Mouse (Mus musculus) E14TG2a.4 (cell line): ENCODE measurements at regions not wholly inside any gene's neighbourhood (a gene's known extent, or its start where the extent isn't known, plus 50 kb on each side); places are given as distances from the start of the nearest gene placed in this dataset.

Experiments used
- H3K27me3 ChIP-seq: 2 replicates; pipeline ENCODE4 v1.6.1; 2014; ENCODE audit warnings: low read length, control low read depth; ENCODE audit not compliant: insufficient read depth
- H3K36me3 ChIP-seq: 2 replicates; pipeline ENCODE4 v1.6.1; 2014; ENCODE audit warnings: low read length, control low read depth; ENCODE audit not compliant: insufficient read depth
- H3K4me1 ChIP-seq: replicated peaks from 2 replicates; pipeline ENCODE4 v1.6.1; 2014; ENCODE audit warnings: low read depth, low read length, control low read depth
- H3K4me3 ChIP-seq: replicated peaks from 2 replicates; pipeline ENCODE4 v1.5.1; 2014; ENCODE audit warnings: mild to moderate bottlenecking, low read length
- H3K9me3 ChIP-seq: 2 replicates; pipeline ENCODE4 v1.6.1; 2014; ENCODE audit warnings: low read length, control low read depth
- CTCF ChIP-seq: conservative IDR thresholded peaks from 2 replicates; pipeline ENCODE4 v1.5.1; 2014; ENCODE audit warnings: low read length
- NANOG ChIP-seq: IDR thresholded peaks from 2 replicates; pipeline ENCODE4 v1.6.1; 2014; ENCODE audit warnings: borderline replicate concordance, low read length, mixed read lengths
- POU5F1 ChIP-seq: IDR thresholded peaks from 2 replicates; pipeline ENCODE4 v1.6.1; 2014; ENCODE audit warnings: low read length, borderline replicate concordance

DNA sequence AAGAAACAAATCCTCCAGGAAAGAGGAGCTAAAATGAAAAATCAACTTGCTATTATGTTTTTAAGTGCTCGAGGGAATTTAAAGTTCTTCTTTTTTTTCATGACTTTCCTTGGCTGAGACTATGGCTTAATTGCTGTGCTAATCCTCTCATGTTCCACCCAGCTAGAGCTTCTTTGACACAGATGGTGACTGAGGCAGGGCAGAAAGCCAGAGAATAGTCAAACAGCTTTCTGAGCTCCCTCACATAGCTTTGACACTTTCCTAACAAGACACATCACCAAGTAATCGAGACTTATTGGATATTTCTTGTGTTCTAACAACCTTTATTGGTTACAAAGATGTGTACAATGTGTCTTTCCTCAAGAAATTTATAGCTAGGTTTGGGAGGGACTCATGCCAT lies 1033.0 kb downstream of the Gsdmc2 start:
- Histone ChIP-seq H3K4me3 (no peak overlapping the region), H3K4me1 (no peaks in the 10 kb centered on the region), H3K9me3 (no peaks in the 10 kb centered on the region), H3K27me3 (no peaks in the 10 kb centered on the region), H3K36me3 (no peaks in the 10 kb centered on the region)
- TF ChIP-seq POU5F1: no peak
- no peak for TF ChIP-seq NANOG
- TF ChIP-seq CTCF: no peak

DNA sequence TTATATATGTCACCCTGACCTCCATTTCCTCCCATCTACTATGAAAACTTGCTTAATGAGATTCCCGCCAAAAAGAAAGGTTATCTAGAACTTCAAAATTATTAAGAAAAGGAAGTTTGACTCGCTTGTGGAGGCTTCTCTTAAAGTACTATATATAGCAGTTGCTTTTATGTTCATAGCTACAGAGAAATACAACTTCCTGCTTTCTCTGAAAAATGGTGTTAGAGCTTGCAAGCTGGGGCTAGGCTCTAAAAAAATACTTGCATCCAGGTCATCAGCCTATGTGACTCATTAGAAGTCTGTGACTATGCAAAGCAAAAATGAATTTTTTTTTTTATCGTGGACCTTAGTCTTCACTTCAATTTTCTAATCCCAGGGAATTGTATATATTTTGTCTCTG lies 1035.7 kb downstream of the Gsdmc2 start:
- no peaks in the 10 kb centered on the region for H3K4me1 ChIP-seq
- no peak overlapping the region for H3K4me3 ChIP-seq
- no peak for TF ChIP-seq NANOG
- no peak for TF ChIP-seq POU5F1
- TF ChIP-seq CTCF: no peak
- H3K9me3 ChIP-seq: no peaks in the 10 kb centered on the region
- no peaks in the 10 kb centered on the region for H3K27me3 ChIP-seq
- H3K36me3 ChIP-seq: no peaks in the 10 kb centered on the region

DNA sequence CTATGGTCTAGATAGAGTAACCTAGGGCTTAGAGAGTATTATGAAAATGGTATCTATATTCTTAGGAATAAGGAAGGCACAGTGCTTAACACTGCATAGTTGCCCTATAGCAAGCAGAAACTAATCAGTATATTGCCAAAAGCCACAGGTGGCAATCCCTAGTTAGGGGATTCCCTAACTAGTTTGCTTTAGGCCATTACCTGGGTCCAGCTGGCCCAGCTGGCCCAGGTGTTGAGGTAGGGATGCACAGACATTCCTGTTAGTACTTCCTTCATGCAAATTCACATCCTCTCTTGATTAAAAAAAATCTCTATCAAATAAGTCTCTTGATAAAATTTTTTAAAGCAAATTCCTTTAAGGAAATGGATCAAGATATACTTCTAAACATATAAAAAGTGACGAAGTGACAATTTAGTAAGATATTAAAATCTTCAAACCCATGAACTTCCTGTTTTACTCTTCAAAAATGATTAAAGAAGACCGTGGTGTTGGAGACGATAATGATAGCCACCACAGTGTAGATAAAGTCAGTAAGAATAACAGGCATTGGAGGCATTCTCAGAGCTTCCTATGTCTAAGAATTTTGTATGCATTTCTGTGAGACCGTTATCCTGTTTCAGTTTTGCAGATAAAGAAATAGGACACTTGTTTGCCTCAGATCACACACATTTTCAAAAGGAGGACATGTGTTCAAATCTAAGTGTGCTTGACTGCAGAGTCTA lies 1036.7 kb downstream of the Gsdmc2 start:
- Histone ChIP-seq H3K27me3 (no peaks in the 10 kb centered on the region), H3K4me3 (no peak overlapping the region), H3K9me3 (no peaks in the 10 kb centered on the region), H3K36me3 (no peaks in the 10 kb centered on the region), H3K4me1 (no peaks in the 10 kb centered on the region)
- TF ChIP-seq POU5F1: no peak
- TF ChIP-seq NANOG: no peak
- TF ChIP-seq CTCF: no peak

- H3K4me1 ChIP-seq: no peaks in the 10 kb centered on the region
- no peaks in the 10 kb centered on the region for H3K27me3 ChIP-seq
- no peak overlapping the region for H3K4me3 ChIP-seq
- TF ChIP-seq NANOG (no peak), POU5F1 (no peak), CTCF (no peak)
- no peaks in the 10 kb centered on the region for H3K9me3 ChIP-seq
- H3K36me3 ChIP-seq: no peaks in the 10 kb centered on the region
Observed at GRCm38 (mm10) chr15:62807364-62807763, 1037.6 kb downstream of the Gsdmc2 start.

- H3K4me1 ChIP-seq: no peaks in the 10 kb centered on the region
- H3K27me3 ChIP-seq: no peaks in the 10 kb centered on the region
- H3K9me3 ChIP-seq: no peaks in the 10 kb centered on the region
- no peak overlapping the region for H3K4me3 ChIP-seq
- TF ChIP-seq POU5F1 (no peak), CTCF (no peak), NANOG (no peak)
- no peaks in the 10 kb centered on the region for H3K36me3 ChIP-seq
Observed at GRCm38 (mm10) chr15:62802770-62803169, 1042.2 kb downstream of the Gsdmc2 start.

- no peaks in the 10 kb centered on the region for H3K4me1 ChIP-seq
- no peaks in the 10 kb centered on the region for H3K27me3 ChIP-seq
- H3K9me3 ChIP-seq: no peaks in the 10 kb centered on the region
- TF ChIP-seq CTCF (no peak), NANOG (no peak), POU5F1 (no peak)
- no peak overlapping the region for H3K4me3 ChIP-seq
- no peaks in the 10 kb centered on the region for H3K36me3 ChIP-seq
Observed at GRCm38 (mm10) chr15:62798731-62799130, 1046.2 kb downstream of the Gsdmc2 start.

- Histone ChIP-seq H3K4me3 (no peak overlapping the region), H3K27me3 (no peaks in the 10 kb centered on the region), H3K36me3 (no peaks in the 10 kb centered on the region), H3K9me3 (no peaks in the 10 kb centered on the region), H3K4me1 (no peaks in the 10 kb centered on the region)
- no peak for TF ChIP-seq NANOG
- TF ChIP-seq POU5F1: no peak
- TF ChIP-seq CTCF: no peak
Observed at GRCm38 (mm10) chr15:62793569-62793968, 1051.4 kb downstream of the Gsdmc2 start.

GRCm38 (mm10) chr15:62792084-62792483 lies 1052.9 kb downstream of the Gsdmc2 start:
- no peaks in the 10 kb centered on the region for H3K27me3 ChIP-seq
- H3K36me3 ChIP-seq: no peaks in the 10 kb centered on the region
- TF ChIP-seq NANOG (no peak), POU5F1 (no peak), CTCF (no peak)
- H3K4me3 ChIP-seq: no peak overlapping the region
- H3K4me1 ChIP-seq: no peaks in the 10 kb centered on the region
- no peaks in the 10 kb centered on the region for H3K9me3 ChIP-seq

DNA sequence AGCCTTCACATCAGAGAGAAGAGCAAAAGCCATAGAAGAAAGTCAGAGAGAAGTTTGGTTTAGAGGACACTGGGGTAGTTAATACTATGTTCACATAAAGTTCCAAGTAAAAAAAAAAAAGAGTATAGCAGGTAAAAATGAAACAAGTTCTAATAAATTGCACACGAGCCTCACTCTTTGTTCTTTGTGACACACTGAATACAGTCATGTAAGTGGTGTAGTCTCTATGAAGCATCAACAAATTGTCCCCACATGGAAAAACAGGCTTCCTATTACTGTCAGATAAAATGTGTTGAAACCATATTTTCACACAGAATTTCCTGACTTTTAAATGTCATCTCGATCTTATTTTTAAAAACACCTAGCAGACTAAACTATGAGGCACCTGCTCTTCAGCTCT lies 1057.2 kb downstream of the Gsdmc2 start:
- H3K36me3 ChIP-seq: no peaks in the 10 kb centered on the region
- H3K4me3 ChIP-seq: no peak overlapping the region
- TF ChIP-seq POU5F1: no peak
- TF ChIP-seq NANOG: no peak
- TF ChIP-seq CTCF: no peak
- H3K9me3 ChIP-seq: no peaks in the 10 kb centered on the region
- H3K27me3 ChIP-seq: no peaks in the 10 kb centered on the region
- H3K4me1 ChIP-seq: no peaks in the 10 kb centered on the region
